Mouse (Mus musculus): ENCODE data around the gene Patz1.

DNA sequence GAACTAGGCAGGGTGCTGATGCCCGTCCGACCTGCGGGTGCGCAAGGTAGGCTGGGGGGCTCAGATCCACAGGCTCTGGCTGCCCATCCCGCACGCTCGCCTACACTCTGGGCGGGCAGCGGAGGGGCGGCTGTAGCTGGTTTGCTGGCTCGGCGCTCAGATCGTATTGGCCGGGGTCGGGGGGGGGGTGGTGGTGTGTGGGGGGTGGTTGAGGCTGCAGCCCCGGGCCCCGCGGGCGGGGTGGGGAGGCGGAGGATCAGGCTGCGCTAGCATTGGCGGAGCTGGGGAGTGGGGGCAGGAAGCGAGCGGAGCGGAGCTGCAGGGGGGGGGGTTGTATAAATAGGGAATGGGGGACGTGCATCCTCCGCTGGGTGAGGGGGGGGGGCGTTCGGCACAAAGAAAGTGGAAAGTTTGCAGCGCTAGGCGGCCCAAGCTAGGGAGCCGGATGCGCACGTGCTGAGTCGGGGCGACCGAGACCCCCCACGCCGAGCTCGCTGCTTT, 678 bp downstream of the Patz1 start:
- TF ChIP-seq POLR2A (IDR thresholded peaks at IDR 0.05; ENCODE audit: low read depth, low read length) (no peak), CTCF (conservative IDR thresholded peaks at IDR 0.05 in 1 of 2, IDR thresholded peaks at IDR 0.05 in 1 of 2; ENCODE audit: low read depth in 2 of 2, low read length in 2 of 2) (no peak), POLR2AphosphoS2 (IDR thresholded peaks at IDR 0.05; ENCODE audit: low read depth, low read length) (peak; percentile 7; the same call in 1 of the 2 replicates), ZKSCAN1 (IDR thresholded peaks at IDR 0.05; ENCODE audit: borderline replicate concordance, low read depth, low read length) (no peak), ETS1 (conservative IDR thresholded peaks at IDR 0.05; ENCODE audit: low read depth, low read length) (no peak)

Data from CH12.LX (cell line).